Comparison of ENCODE assay signal across 9 mouse cellular contexts in the genomic region with DNA sequence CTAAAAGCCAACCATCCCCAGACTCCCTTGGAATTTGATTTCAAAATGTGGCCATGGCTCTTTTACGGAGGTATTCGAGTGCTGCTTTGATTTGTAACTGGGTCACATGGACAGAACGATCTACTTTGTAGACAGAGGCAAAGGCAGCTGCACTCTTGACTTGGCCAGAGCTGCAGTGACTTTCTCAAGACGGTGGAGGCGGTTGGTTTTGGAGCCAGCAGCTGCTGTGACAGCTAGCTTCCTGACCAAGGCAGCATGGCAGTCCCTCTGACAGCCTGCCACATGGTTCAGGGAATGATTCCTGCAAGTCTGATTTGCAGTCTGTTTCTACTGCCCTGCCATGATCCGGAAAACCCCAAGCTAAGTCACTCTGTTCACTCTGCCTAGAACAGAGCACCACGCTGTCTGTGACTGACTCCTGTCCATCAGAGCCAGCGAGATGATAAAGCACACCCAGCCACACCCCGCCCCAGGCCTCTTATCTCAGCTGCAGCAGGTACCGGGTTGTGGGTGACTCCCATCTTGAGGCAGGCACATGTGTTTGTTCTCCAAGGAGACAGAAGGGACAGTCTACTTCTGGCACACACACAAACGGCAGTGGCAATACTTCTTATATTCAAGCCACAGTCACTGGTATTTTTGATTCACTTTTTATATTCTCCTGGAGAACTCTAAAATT.
DNase-seq lines count a peak whose midpoint lies in the region; ATAC-seq and TF ChIP-seq lines count a peak whose summit lies in the region.
"Had no signal": no experiment of that assay in that cellular context is flagged by ENCODE, and none has a peak within 500 bp of the region (broad histone marks: within the 10 kb centered on the region; RNA-seq: fewer than 3 reads in every experiment).

No protein-coding gene starts in this region.

- DNase-seq in heart, postnatal 10 days: no peak
- DNase-seq in G1E (ENCODE audit: low spot score): peak; percentile 83
- DNase-seq in c-Kit-negative CD71-positive TER-119-positive erythroid progenitor cells, embryonic 14.5 days (ENCODE audit: low read depth, low spot score): peak; percentile 95
- DNase-seq in liver, postnatal 0 days: peak; percentile 88
- no peak for DNase-seq in ovary, postnatal 14 days (ENCODE audit: low spot score)
- DNase-seq in thymus, postnatal 14 days: no peak
- DNase-seq in cerebellum, adult 9-11 months: no peak

- no peak overlapping the region for H3K4me2 ChIP-seq in heart, embryonic 12.5 days
- peak overlapping the region; percentile 36 for H3K4me2 ChIP-seq in liver, postnatal 0 days (ENCODE audit: low read depth, low read length)

- intact Hi-C loops in heart, postnatal 10 days (cut with DNase I): no loop called here

- no peaks in the 10 kb centered on the region for H3K27me3 ChIP-seq in heart, embryonic 12.5 days (replicated peaks)
- H3K27me3 ChIP-seq in G1E (ENCODE audit: insufficient read depth, low read length): no peaks in the 10 kb centered on the region
- H3K27me3 ChIP-seq in liver, postnatal 0 days (ENCODE audit: insufficient read depth, low read length): no peaks in the 10 kb centered on the region
- H3K27me3 ChIP-seq: megakaryocyte, embryonic 14.5 days had no signal

- H3K27ac ChIP-seq in heart, embryonic 12.5 days (ENCODE audit: poor library complexity, severe bottlenecking): peak overlapping the region; percentile 6
- H3K27ac ChIP-seq in liver, postnatal 0 days (ENCODE audit: low read depth): peak overlapping the region; percentile 93

- H3K9me3 ChIP-seq in heart, embryonic 12.5 days (replicated peaks): no peaks in the 10 kb centered on the region
- H3K9me3 ChIP-seq in G1E (replicated peaks): no peaks in the 10 kb centered on the region
- no peaks in the 10 kb centered on the region for H3K9me3 ChIP-seq in liver, postnatal 0 days (ENCODE audit: low read length)

- TF ChIP-seq CTCF in G1E (IDR thresholded peaks at IDR 0.05; ENCODE audit: low read depth, low read length): no peak
- TF ChIP-seq CTCF in liver, postnatal 0 days (IDR thresholded peaks at IDR 0.05; ENCODE audit: low read depth): 0 out of 2 replicates have a peak, but pooled peaks have one; percentile 4

- no peaks in the 10 kb centered on the region for H3K36me3 ChIP-seq in heart, embryonic 12.5 days
- H3K36me3 ChIP-seq in G1E (replicated peaks): peaks cover 38% of the 10 kb centered on the region
- H3K36me3 ChIP-seq in liver, postnatal 0 days (replicated peaks; ENCODE audit: insufficient read depth, low read length): no peaks in the 10 kb centered on the region

- WGBS in heart, embryonic 12.5 days: 36% methylated on average over 11 of the region's 11 CpGs
- 38% methylated on average over 11 of the region's 11 CpGs for WGBS in liver, postnatal 0 days (ENCODE audit: insufficient replicate concordance)

- peak; percentile 95 for ATAC-seq in heart, embryonic 12.5 days (ENCODE audit: insufficient number of reproducible peaks, low FRiP score)
- ATAC-seq in G1E (ENCODE audit: extremely low read depth, insufficient number of reproducible peaks, low FRiP score, poor library complexity, severe bottlenecking): peak; percentile 89
- ATAC-seq in liver, postnatal 0 days: peak; percentile 90

- no peak overlapping the region for H3K4me3 ChIP-seq in heart, embryonic 12.5 days
- H3K4me3 ChIP-seq in G1E (ENCODE audit: low read depth, low read length): peak overlapping the region; percentile 61; the same call in 1 of the 2 replicates
- H3K4me3 ChIP-seq in liver, postnatal 0 days (ENCODE audit: low read depth, low read length): no peak overlapping the region
- H3K4me3 ChIP-seq: megakaryocyte, embryonic 14.5 days had no signal

- peaks cover 10% of the 10 kb centered on the region for H3K4me1 ChIP-seq in heart, embryonic 12.5 days (replicated peaks)
- H3K4me1 ChIP-seq in G1E (ENCODE audit: insufficient read depth, low read depth, low read length): peaks cover 61% of the 10 kb centered on the region
- H3K4me1 ChIP-seq in liver, postnatal 0 days (ENCODE audit: insufficient read depth): peaks cover 36% of the 10 kb centered on the region

- H3K9ac ChIP-seq in heart, embryonic 12.5 days: no peak overlapping the region
- H3K9ac ChIP-seq in liver, postnatal 0 days (replicated peaks): peak overlapping the region; percentile 50

- peak; percentile 99 for TF ChIP-seq EP300 in liver, postnatal 0 days (IDR thresholded peaks at IDR 0.05; ENCODE audit: low read depth)

Comparison
In these comparisons a context has a peak if more than half of its experiments do, and no peak if none do; other contexts are left out.
1. DNase-seq: peak in G1E (single experiment), c-Kit-negative CD71-positive TER-119-positive erythroid progenitor cells, embryonic 14.5 days (single experiment) and liver, postnatal 0 days (single experiment); none in heart, postnatal 10 days (0 of 2), ovary, postnatal 14 days (single experiment), thymus, postnatal 14 days (single experiment) and cerebellum, adult 9-11 months (single experiment).
2. Peak in every context shown above with its lines, with median percentiles within 50 percentile points of each other: ATAC-seq.